Mouse (Mus musculus) megakaryocyte-erythroid progenitor cell, adult 5-6 weeks (primary cell): ENCODE data around the gene Bmpr1b. TPM values are rescaled to one million over a fixed set of nuclear protein-coding genes. Genes with fewer than 3 reads are reported as not detected.

ENCODE experiments used
- ATAC-seq: replicated peaks from 2 replicates; pipeline ENCODE4 v1.8.0; 2016; ENCODE audit warnings: mild to moderate bottlenecking, inconsistent platforms; ENCODE audit not compliant: severe bottlenecking, poor library complexity, low FRiP score, low TSS enrichment
- total RNA-seq, 2 experiments: library from RNA; stranded (forward) in 1 of 2; stranded (reverse) in 1 of 2; fragments of 200-1000, 215-1000 nt in 1 of 2; fragments of >200 nt in 1 of 2; fragmentation: Nextera tagmentation in 1 of 2; gene quantifications; 2 replicates each; pipeline ENCODE4 v1.2.3; 2014 to 2017

Bmpr1b gene
- total RNA-seq, 2 experiments from 2014 or later, result not detected

DNA sequence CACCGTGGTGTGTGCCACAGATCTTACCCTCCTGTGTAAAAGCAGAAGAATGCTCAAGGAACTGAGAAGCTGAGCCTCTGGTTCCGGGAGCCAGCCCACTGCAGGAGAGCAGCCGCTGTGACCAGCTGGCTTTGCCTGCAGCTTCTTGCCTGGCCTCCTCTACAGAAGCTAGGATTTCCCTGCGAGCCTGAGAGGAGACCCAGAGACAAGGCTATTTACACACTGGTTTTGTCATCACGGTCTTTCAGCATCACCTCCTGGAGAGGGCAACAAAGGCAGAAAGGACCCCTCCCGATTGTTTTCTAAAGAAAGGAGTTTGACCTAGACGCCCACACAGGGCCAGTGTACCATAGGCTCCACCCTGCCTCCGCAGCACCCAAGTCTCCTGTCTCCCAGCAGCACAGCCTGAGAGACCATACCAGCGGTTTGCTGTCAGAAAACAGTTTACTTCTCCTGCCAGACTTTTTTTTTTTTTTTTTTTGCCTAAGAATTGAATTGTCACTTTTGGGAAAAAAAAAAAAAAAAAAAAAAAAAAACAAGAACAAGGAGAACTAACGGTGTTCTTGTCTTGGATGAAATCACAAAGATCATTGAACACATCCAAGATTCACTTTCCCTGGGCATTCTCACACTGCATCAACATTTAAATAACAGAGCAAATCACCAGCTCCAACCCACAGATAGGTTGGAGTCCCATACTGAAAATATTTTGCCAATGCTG lies 237.7 kb downstream of the Bmpr1b start:
- ATAC-seq, result peak; percentile 52; the same call in 1 of the 2 replicates

DNA sequence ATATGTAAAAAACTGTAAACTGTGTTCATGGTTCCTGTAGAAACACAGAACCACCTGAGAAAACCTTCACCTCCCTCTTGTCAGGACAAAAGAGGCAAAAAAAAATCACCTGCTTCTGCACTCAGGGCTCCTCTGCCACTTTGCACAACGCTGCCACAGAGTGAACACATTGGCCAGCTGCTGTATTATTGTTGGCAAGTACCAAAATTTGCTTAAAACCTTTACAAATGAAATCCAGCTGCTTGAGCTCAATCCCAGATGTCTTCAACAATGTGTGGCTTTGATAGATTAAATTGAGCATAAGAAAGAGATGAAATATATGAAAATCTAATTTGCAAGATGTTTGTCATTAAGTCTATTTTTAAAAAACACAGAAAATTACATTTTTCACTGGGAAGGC lies 245.8 kb downstream of the Bmpr1b start:
- ATAC-seq, result no peak

DNA sequence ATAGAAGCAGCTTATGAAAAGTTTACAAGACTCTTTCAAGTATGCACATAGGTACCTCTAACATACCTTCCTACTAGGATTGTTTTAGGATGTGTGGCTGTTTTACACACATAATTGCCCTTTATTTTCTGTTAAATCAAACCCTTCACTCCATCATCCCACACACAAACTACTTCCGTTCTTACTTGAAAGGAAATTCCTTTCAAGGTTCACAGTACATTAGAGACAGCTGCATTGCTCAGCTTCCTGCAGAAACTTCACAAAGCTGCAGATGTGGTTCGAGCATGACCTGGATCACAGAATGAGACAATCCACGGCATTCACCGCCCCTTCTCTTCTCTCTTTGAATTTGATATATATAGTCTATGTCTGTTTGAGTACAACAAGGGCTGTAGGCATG lies 248.1 kb downstream of the Bmpr1b start:
- ATAC-seq, result no peak

DNA sequence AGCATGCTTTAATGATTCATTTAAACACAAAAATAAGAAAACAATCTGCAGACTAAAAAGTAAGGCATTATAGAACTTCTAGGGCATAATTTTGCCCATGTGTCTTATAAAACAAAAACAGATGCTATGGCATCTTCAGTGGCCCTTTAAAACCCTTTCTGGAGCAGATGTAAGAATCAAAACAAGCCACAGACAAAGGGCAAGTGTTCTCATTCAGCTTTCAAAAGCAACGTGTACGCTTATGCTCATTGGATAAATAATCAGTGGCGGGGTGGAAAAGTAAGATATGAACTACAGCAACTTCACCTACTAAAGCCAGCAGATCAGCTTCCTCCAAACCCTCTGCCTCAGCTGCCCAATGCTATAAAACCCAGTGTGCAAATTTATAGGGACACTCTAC lies 249.6 kb downstream of the Bmpr1b start:
- ATAC-seq, result no peak

DNA sequence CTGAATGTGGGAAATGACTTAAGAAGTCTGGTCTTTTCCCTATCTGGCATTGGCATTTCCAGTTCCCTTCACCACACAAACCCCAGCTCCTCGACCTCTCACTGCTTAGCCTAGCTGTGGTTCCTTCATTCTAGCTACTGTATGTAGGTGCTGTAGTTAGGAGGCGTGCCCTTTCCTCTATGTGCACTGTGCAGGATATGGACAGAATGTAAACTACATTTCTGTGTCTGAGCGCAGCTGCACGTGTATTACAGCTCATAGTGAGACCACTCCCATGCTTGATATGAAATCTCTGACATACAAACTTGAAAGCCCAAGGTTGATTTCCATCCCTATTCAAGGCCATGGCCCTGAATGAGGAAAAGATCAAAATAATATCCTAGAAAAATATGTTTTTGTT lies 252.1 kb downstream of the Bmpr1b start:
- no peak for ATAC-seq

DNA sequence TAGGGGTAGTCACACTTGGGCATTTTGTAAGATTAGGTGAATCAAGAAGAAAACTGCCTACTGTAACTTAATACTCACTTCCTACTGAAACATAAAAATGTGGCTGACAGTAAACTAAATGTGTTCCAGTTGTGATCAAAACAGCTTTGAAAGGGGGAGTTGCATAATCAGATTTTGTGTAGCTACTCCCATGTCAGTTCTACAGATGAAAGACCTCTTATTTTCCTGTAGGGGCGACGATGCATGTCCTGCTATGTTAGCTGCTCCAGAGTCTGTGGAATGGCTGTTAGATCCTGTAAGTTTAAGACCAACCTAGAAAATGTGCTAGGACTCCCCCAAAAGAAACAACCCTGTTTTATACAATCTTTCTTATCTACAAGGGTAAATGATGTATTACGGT lies 253.2 kb downstream of the Bmpr1b start:
- ATAC-seq, result no peak

DNA sequence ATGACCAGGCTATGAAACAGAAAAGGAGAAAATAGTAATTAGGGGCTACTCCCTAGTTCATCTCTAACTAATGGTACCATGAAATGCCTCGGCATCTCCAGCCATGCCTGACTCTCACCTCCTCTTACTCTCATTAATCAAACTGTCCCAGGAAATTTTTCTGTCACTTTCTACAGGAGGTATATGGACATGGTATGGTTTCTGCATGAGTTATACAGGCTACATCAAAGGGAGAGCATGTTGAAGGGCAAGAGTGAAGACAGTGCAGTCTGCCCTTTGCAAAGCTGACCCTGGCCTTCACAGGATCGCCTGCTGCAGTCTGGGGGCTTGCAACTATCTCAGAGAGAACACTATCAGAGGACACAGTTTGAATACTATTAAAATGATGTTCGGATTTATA lies 254.6 kb downstream of the Bmpr1b start:
- no peak for ATAC-seq

DNA sequence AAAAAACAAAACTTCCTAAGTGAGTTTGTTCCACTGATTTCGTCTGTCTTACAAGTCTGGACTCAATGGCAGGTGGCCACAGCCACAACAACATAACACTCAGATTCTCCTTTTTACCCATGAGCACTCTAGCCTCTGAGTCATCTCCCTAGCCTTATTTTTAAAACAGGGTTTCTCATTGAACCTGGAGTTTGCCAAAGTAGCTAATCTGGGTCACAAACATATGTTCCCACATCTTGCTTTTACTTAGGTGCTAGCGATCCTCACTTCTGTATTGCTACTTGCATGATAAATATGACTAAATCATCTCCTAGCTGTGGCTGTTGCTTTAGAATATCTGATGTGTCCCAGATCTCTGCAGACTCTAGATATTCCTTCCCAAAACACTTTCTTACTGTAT lies 260.1 kb downstream of the Bmpr1b start:
- ATAC-seq, result no peak

DNA sequence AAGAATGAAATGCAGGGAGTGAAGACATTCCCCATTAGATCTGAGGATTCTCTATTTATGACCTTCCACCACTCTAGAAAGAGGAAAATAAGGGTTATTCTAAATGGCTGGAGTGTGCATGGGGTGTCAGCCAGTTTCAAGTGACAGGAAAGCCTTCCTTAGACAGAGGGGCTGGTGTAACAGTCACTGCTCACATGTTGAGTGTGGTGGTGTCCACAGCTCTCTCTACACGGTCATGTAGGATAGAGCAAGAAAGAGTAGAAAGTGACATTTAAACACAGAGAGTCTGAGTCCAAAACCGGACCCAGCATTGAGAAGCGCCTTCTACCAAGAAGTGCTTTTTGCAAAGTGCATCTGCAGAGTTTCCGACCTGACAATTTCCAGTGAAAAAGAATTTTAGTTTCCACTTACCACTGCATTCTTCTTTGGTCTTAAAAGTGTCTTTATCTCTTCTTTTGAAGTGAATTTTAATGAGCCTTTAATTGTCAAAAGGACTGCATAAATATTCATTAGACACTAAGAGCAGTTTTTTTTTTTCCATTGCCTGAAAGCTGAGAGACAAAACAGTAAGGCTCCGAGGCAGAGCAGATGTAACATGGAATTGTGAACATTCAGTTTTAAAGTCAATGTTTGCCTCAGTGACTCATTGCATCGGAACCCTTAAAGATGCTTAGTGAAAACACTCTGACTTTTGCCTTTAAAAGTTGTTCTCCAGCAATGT lies 263.2 kb downstream of the Bmpr1b start:
- no peak for ATAC-seq

DNA sequence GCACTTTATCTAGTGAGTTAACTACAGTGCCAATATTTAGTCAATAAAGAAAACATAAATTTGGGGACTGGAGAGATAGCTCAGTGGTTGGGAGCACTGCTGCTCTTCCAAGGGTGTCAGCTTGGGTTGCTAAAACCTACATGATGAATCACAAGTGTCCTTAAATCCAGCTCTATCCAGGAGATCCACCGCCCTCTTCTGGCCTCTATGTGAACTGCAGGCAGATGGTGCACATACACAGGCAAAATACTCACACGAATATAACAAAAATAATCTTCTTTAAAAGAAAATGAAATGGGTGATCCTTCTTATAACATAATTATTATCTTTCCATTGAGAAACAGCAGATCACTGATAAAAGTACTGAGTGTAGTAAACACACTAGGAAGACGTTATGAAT lies 268.9 kb downstream of the Bmpr1b start:
- ATAC-seq, result no peak

DNA sequence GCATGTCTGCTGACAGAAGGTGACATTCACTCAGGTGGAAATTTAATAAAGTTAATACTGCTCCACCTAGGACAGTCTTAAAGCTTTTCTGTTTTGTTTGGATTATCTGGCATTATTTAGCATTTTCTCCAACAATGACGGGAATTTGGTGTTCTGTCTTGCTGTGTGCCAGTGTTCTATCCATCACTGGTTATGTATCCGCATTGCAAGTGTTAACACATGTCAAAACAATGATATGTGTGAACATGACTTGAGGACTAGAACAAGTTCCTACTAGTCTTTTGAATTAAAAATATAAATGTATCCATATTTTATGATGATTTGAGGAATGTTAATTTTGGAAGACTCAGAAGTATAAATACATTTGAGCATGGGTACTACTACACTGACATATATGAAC lies 269.7 kb downstream of the Bmpr1b start:
- ATAC-seq, result no peak

DNA sequence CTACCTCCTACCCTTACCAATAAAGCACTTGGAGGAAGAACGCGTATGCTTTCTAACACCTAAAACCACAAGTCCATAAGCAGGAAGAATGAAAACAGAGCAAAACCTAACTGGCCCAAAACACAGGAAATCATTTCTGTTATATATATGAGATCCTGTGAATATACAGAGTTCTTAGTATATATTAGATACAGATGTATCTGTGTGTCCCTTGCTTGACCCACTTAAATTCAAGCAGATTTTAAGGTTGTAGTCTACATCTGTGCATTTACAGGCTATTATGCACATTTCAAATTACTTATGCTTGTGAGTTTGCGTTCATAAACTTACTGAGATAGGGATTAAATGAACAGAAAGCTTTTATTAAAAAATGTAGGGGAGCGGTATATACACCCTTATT lies 271.5 kb downstream of the Bmpr1b start:
- ATAC-seq, result no peak

DNA sequence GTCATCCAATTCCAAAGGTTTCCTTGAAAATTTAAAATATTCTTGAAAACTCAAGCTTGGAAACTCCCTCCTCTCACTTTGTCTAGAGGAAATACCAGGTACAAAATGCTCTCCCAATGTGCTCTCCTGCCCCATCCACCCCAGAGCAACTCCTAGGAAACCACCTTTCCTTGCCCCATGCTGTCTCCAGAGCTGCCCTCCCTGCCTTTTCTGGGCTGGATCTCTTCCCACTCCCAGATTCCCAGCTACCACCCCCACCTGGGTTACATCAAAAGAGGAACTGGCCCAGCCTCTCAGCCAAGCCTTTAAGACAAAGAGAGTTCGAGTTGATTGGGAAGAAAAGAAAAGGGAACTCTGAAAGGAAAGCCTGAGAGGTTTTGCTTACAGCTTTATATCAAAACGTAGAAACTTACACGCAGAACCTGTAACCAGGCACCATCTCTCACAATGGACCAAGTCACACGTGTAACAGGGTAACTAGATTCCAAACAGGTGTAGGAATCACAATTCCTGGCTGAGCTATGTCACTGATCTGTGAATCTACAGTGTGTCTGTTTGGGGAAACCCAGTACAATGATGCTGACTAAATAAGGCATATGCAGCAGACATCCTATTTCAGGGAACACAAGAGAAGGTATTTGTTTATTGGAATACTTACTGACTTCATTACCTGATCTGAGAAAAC lies 272.2 kb downstream of the Bmpr1b start:
- ATAC-seq, result no peak

DNA sequence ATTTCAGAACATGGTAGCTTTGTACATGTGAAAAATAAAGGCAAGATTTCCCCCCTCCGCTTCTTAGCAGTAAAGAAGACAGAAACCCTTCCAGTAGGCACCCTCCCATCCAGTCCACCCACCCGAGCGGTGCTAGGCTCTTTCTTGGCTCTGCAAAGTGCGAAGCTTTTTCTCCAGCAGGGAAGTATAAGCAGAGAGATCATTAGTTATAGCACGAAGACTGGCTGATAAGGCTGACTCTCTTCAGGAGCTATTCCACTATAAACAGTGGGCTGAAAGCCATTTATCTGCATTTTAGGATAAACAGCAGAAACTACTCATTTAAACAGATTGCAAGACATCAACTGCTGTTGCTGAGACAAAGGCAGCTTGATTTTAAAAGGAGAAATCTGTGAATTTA lies 274.1 kb downstream of the Bmpr1b start:
- no peak for ATAC-seq

DNA sequence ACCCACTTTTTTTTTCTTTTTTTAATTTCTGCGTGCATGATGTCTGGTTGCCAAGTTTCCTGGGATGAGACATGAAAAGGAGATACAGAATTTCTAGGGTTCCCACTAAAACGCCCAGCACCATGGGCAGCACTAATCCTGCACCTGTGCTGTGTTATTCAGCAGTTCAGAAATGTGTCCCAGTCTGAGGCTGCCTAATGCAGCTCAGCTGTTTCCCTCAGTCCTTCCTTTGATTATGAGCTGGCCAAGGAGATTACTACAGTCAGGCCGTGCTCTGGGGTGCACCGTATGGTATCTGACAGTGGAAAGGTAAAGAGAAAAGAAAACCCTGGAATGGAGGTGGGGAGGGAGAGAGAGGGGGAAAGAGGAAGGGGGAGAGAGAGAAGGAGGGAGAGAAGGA lies 278.6 kb downstream of the Bmpr1b start:
- no peak for ATAC-seq

DNA sequence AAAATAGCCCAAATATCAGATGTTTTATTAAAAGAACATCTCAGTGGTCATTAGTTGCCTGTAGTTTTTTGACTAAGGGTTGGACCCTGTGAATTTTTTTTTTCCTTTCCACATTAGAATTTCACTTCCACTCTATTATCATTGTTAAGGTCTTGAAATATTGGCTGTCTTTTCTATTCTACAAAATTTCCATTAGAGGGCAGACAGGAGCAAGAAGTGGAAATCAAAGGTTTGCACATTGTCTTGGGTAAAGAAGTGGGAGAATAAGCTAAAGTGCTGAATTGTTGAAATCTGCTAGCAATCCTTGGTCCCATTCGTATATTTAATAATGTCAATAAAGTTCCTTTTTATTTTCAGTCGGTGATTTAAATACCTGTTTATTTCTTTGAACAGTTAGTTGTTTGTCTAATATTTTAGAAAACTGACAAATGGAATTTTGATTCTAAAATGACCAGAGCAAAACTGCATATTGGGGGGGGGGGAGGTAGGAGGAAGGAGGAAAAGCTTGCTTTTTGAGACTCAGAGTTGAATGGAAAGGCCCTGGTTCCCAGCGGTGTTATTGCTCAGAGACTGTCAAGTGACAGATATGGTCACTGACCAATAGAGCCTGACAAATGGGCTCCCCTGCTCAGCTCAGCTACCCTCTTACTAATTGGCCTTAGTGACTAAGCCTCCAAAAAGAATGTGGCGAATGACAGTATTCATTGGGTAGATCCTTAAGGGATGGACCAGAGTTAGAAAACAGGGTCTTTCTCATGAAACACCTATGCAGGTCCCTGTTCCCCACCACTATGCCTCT lies 281.6 kb downstream of the Bmpr1b start:
- 0 out of 2 replicates have a peak, but pooled peaks have one; percentile 55 for ATAC-seq

DNA sequence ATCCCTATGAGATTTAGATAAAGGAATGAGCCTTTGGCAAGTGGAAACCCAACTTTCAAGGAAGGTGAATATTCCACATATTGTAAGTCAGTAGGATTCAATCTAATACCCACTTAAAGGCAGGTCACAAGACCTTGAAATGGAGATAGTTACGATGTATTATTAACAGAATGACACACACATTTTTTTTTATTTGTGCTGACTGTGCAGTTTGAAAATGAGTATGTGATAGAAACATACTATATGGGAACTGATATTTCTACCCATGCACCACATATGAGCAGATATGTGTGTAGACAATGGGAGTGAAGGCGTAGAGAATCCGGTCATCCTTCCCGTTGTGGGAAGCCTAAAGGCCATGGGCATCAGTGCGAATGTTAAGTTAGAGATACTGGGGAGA lies 285.0 kb downstream of the Bmpr1b start:
- no peak for ATAC-seq

DNA sequence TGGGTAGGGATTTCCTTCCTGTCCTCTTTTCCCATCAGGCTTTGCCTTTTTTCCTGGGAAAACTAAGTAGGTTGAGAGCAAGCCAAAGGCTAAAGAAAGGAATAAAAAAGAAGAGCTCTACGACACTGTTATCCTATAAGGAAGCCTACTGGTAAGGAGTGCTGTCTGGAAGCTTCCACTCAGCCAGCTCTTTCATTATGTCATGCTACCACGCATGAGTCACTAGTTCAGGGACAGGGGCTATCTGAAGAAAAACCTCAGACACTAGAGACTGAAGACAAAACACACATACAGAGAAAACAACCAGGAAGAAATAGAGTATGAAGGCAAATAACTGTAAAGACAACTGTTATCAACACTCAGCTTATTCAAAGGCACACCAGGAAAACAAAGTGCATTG lies 286.7 kb downstream of the Bmpr1b start:
- no peak for ATAC-seq

DNA sequence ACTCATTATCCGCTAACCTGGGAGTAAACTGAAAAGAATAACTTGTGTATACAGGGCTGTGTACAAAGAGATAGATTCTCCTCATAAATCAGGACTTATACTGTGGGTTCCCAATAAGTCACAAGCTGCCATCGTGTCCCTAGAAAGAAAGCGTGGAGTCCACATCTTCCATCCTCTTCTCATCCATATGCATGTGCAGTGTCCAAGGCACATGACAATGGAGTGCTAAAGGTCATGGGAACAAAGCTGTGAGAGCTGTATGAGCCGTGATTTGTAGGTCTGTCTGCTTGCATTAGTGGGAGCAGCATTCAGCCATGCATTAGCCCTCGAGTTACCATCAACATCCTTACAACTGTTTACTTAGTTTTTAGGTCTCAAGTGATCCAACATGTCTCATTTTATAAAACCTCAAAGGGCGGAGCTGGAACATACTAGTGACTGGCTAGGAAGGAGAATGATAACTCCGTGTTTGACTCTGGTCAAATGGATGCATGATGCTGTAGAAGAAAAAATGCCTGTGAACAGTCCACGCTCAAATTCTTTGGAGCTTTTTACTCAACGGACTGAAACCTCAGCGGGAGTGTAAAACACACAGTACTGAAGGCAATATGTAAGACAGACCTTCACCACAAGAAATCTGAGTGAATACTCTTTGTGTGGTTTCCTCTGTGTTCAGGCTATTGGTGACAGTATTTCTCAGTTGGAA lies 296.7 kb downstream of the Bmpr1b start:
- ATAC-seq, result no peak
